Mouse (Mus musculus): ENCODE measurements around the gene Olfr418.

GRCm38 (mm10) chr1:173265701-173266100 lies at the start of gene Olfr418:
- no peak for TF ChIP-seq POLR2A (IDR thresholded peaks at IDR 0.05; ENCODE audit: borderline replicate concordance, extremely low read depth, insufficient read depth, insufficient read length, poor library complexity, severe bottlenecking)
- no peak for TF ChIP-seq CTCF (IDR thresholded peaks at IDR 0.05; ENCODE audit: borderline replicate concordance, extremely low read depth, insufficient read depth, insufficient read length)

Measured in brain, embryonic 14.5 days (tissue).